Mouse (Mus musculus) A20 (cell line): ENCODE measurements at regions not wholly inside any gene's neighbourhood (a gene's known extent, or its start where the extent isn't known, plus 50 kb on each side); places are given as distances from the start of the nearest gene placed in this dataset.

ENCODE experiments used
- DNase-seq: peaks from one replicate; pipeline ENCODE4 v3.0.0-alpha.2; 2011; ENCODE audit warnings: low read depth, low spot score

GRCm38 (mm10) chr16:78019605-78020285, 281.5 kb upstream of the Cxadr start:
- no peak for DNase-seq

GRCm38 (mm10) chr16:78015401-78015800, 285.9 kb upstream of the Cxadr start:
- DNase-seq = no peak

- no peak for DNase-seq
These were observed 288.1 kb upstream of the Cxadr start for GRCm38 (mm10) chr16:78013049-78013819.

GRCm38 (mm10) chr16:78004016-78004415, 297.3 kb upstream of the Cxadr start:
- no peak for DNase-seq

GRCm38 (mm10) chr16:77992986-77993385, 308.3 kb upstream of the Cxadr start:
- DNase-seq = no peak

- no peak for DNase-seq
These were observed 311.4 kb upstream of the Cxadr start for GRCm38 (mm10) chr16:77989791-77990325.

GRCm38 (mm10) chr16:77989139-77989538, 312.1 kb upstream of the Cxadr start:
- peak; percentile 2 for DNase-seq

GRCm38 (mm10) chr16:77986884-77987529, 314.3 kb upstream of the Cxadr start:
- no peak for DNase-seq

GRCm38 (mm10) chr16:77948785-77949184, 346.9 kb upstream of the Gm11146 start:
- no peak for DNase-seq

- DNase-seq = no peak
These were observed 343.5 kb upstream of the Gm11146 start for GRCm38 (mm10) chr16:77945442-77945841.

- DNase-seq = no peak
These were observed 329.3 kb upstream of the Gm11146 start for GRCm38 (mm10) chr16:77931025-77931723.

GRCm38 (mm10) chr16:77914160-77915070, 312.5 kb upstream of the Gm11146 start:
- DNase-seq = no peak

GRCm38 (mm10) chr16:77894247-77894646, 292.4 kb upstream of the Gm11146 start:
- no peak for DNase-seq

- no peak for DNase-seq
These were observed 291.8 kb upstream of the Gm11146 start for GRCm38 (mm10) chr16:77893690-77894089.

- DNase-seq = no peak
These were observed 290.8 kb upstream of the Gm11146 start for GRCm38 (mm10) chr16:77892731-77893130.

- no peak for DNase-seq
These were observed 287.5 kb upstream of the Gm11146 start for GRCm38 (mm10) chr16:77889348-77889747.

GRCm38 (mm10) chr16:77885060-77885679, 283.3 kb upstream of the Gm11146 start:
- DNase-seq = no peak

GRCm38 (mm10) chr16:77884495-77884894, 282.6 kb upstream of the Gm11146 start:
- no peak for DNase-seq

GRCm38 (mm10) chr16:77877006-77877405, 275.1 kb upstream of the Gm11146 start:
- no peak for DNase-seq

GRCm38 (mm10) chr16:77863246-77863645, 261.4 kb upstream of the Gm11146 start:
- no peak for DNase-seq
